ENCODE assay signal across 8 mouse cellular contexts in genomic region chr17:66131212-66131611, GRCm38 (mm10). TPM values are rescaled to one million over a fixed set of nuclear protein-coding genes. Genes with fewer than 3 reads are reported as not detected.
DNase-seq lines count a peak whose midpoint lies in the region; ATAC-seq and TF ChIP-seq lines count a peak whose summit lies in the region.

No protein-coding gene starts in this region.

- no peaks in the 10 kb centered on the region for H3K27me3 ChIP-seq in forebrain, embryonic 12.5 days

- TF ChIP-seq CTCF in left cerebral cortex, adult 2 months (IDR thresholded peaks at IDR 0.05) = peak; percentile 13

- peaks cover 3% of the 10 kb centered on the region; the same call in 1 of the 2 replicates for H3K9me3 ChIP-seq in forebrain, embryonic 12.5 days

- H3K4me3 ChIP-seq in left cerebral cortex, adult 2 months = no peak overlapping the region
- no peak overlapping the region for H3K4me3 ChIP-seq in forebrain, embryonic 12.5 days (replicated peaks)

- intact Hi-C loops in left cerebral cortex, adult 2 months (cut with DNase I) = no loop called here
- intact Hi-C loops in left cerebral cortex, postnatal 4 days (cut with DNase I) = no loop called here

- no peak overlapping the region for H3K4me2 ChIP-seq in forebrain, embryonic 12.5 days

- no peak for DNase-seq in left cerebral cortex, adult 2 months (ENCODE audit: extremely low spot score in 1 of 2, low spot score in 2 of 2)
- DNase-seq in left cerebral cortex, adult 8-10 months (ENCODE audit: low spot score in 2 of 2) = no peak
- peak; percentile 88 for DNase-seq in ES-CJ7 (ENCODE audit: low read depth, low spot score)
- DNase-seq in left cerebral cortex, postnatal 4 days = no peak
- no peak for DNase-seq in ovary, postnatal 14 days (ENCODE audit: low spot score)

- 98% methylated on average over 4 of the region's 4 CpGs for WGBS in forebrain, embryonic 12.5 days

- H3K27ac ChIP-seq in left cerebral cortex, adult 2 months = no peak overlapping the region
- no peak overlapping the region for H3K27ac ChIP-seq in forebrain, embryonic 12.5 days

- H3K4me1 ChIP-seq in forebrain, embryonic 12.5 days = no peaks in the 10 kb centered on the region

- H3K9ac ChIP-seq in forebrain, embryonic 12.5 days = no peak overlapping the region

- H3K36me3 ChIP-seq in forebrain, embryonic 12.5 days (replicated peaks) = peaks cover 89% of the 10 kb centered on the region

- peak; percentile 75 for ATAC-seq in erythroid progenitor cell, adult 5-6 weeks (replicated peaks; ENCODE audit: low FRiP score, poor library complexity, severe bottlenecking)
- ATAC-seq in neutrophil, adult 5-6 weeks (ENCODE audit: extremely low read depth, insufficient number of reproducible peaks, low FRiP score, poor library complexity, severe bottlenecking) = peak; percentile 74; the same call in 1 of the 2 replicates
- no peak for ATAC-seq in forebrain, embryonic 12.5 days (ENCODE audit: low FRiP score)

RNA-seq across cellular contexts. Expression of gene Ddx11, which starts 7.9 kb away (rescaled TPM):
- total RNA-seq in left cerebral cortex, adult 2 months (2021) = 1 to 10 TPM in 1 of 2 experiments, under 1 TPM in 1; 0.68 to 1.6 TPM
- total RNA-seq in left cerebral cortex, adult 8-10 months (2022) = 1 to 10 TPM in 3 of 4 experiments, under 1 TPM in 1; 0.89 to 2.5 (median 1.2) TPM
- 9.6 and 15.5 TPM in 2 replicates for total RNA-seq in erythroid progenitor cell, adult 5-6 weeks (2015; ENCODE audit: low replicate concordance)
- 8.2 and 18.7 TPM in 2 replicates for total RNA-seq in erythroid progenitor cell, adult 5-6 weeks (2017; ENCODE audit: low replicate concordance)
- 13.7 and 16.6 TPM in 2 replicates for total RNA-seq in neutrophil, adult 5-6 weeks (2017)
- 1 to 10 TPM; 6.1 to 6.5 TPM for total RNA-seq in left cerebral cortex, postnatal 4 days (2021)
- 25.0 and 30.2 TPM in 2 replicates for polyA plus RNA-seq in forebrain, embryonic 12.5 days (2016; fragmentation: Nextera tagmentation; extraction: Ambion mirVana)

RNA-seq across cellular contexts. Expression of gene Washc1, which starts 19.9 kb away (rescaled TPM):
- 10 to 100 TPM; 39.2 to 46.2 TPM for total RNA-seq in left cerebral cortex, adult 2 months (2021)
- 10 to 100 TPM; 44.3 to 52.5 (median 48.1) TPM for total RNA-seq in left cerebral cortex, adult 8-10 months (2022)
- total RNA-seq in erythroid progenitor cell, adult 5-6 weeks (2015; ENCODE audit: low replicate concordance) = 8.0 and 15.1 TPM in 2 replicates
- 3.2 and 5.2 TPM in 2 replicates for total RNA-seq in erythroid progenitor cell, adult 5-6 weeks (2017; ENCODE audit: low replicate concordance)
- total RNA-seq in neutrophil, adult 5-6 weeks (2017) = 33.0 and 34.7 TPM in 2 replicates
- 10 to 100 TPM; 58.2 to 60.3 TPM for total RNA-seq in left cerebral cortex, postnatal 4 days (2021)
- 34.8 and 35.2 TPM in 2 replicates for polyA plus RNA-seq in forebrain, embryonic 12.5 days (2016; fragmentation: Nextera tagmentation; extraction: Ambion mirVana)

RNA-seq across cellular contexts. Expression of gene Ndufv2, which starts 29.9 kb away (rescaled TPM):
- total RNA-seq in left cerebral cortex, adult 2 months (2021) = 100 to 1,000 TPM; 219 to 240 TPM
- 100 to 1,000 TPM; 244 to 261 (median 255) TPM for total RNA-seq in left cerebral cortex, adult 8-10 months (2022)
- 59.1 and 96.6 TPM in 2 replicates for total RNA-seq in erythroid progenitor cell, adult 5-6 weeks (2015; ENCODE audit: low replicate concordance)
- total RNA-seq in erythroid progenitor cell, adult 5-6 weeks (2017; ENCODE audit: low replicate concordance) = 55.8 and 57.4 TPM in 2 replicates
- 56.5 and 59.2 TPM in 2 replicates for total RNA-seq in neutrophil, adult 5-6 weeks (2017)
- total RNA-seq in left cerebral cortex, postnatal 4 days (2021) = 100 to 1,000 TPM; 200 to 211 TPM
- 272 and 275 TPM in 2 replicates for polyA plus RNA-seq in forebrain, embryonic 12.5 days (2016; fragmentation: Nextera tagmentation; extraction: Ambion mirVana)

RNA-seq across cellular contexts. Expression of gene Ankrd12, which starts 54.3 kb away (rescaled TPM):
- 100 to 1,000 TPM; 276 to 279 TPM for total RNA-seq in left cerebral cortex, adult 2 months (2021)
- total RNA-seq in left cerebral cortex, adult 8-10 months (2022) = 100 to 1,000 TPM; 316 to 350 (median 333) TPM
- 31.9 and 43.2 TPM in 2 replicates for total RNA-seq in erythroid progenitor cell, adult 5-6 weeks (2015; ENCODE audit: low replicate concordance)
- total RNA-seq in erythroid progenitor cell, adult 5-6 weeks (2017; ENCODE audit: low replicate concordance) = 50.1 and 55.8 TPM in 2 replicates
- total RNA-seq in neutrophil, adult 5-6 weeks (2017) = 113 and 128 TPM in 2 replicates
- 100 to 1,000 TPM; 146 to 153 TPM for total RNA-seq in left cerebral cortex, postnatal 4 days (2021)
- 48.0 and 52.9 TPM in 2 replicates for polyA plus RNA-seq in forebrain, embryonic 12.5 days (2016; fragmentation: Nextera tagmentation; extraction: Ambion mirVana)
